Mouse (Mus musculus) stomach, embryonic 16.5 days (tissue): Measurements from ENCODE around the gene Cnbp. TPM values are rescaled to one million over a fixed set of nuclear protein-coding genes. Genes with fewer than 3 reads are reported as not detected.

Experiments
- polyA plus RNA-seq: library from polyadenylated mRNA; unstranded; fragments of >200 nt; fragmentation: Nextera tagmentation; extraction: Ambion mirVana; gene quantifications from 2 replicates; pipeline ENCODE4 v1.2.1, GENCODE M21; 2015

Cnbp gene
- polyA plus RNA-seq, 1 experiment from 2014 or later, result 1,037 TPM

Other genes starting within 250 kb of the Cnbp start
- gene Aplf, start 178.9 kb downstream of the Cnbp start, polyA plus RNA-seq, result 14.2 and 15.5 TPM in 2 replicates
- 0.90 and 1.3 TPM in 2 replicates for gene Efcc1, start 120.2 kb downstream of the Cnbp start, polyA plus RNA-seq
- 1.2 and 1.4 TPM in 2 replicates for gene Gp9, start 73.0 kb downstream of the Cnbp start, polyA plus RNA-seq
- 8.9 and 10.7 TPM in 2 replicates for gene Rab43, start 38.9 kb downstream of the Cnbp start, polyA plus RNA-seq
- gene Gm45140, start 15.3 kb downstream of the Cnbp start, polyA plus RNA-seq, result 3.0 and 6.1 TPM in 2 replicates
- gene Isy1, start 12.3 kb downstream of the Cnbp start, polyA plus RNA-seq, result 40.1 and 48.1 TPM in 2 replicates
- 171 and 182 TPM in 2 replicates for gene Copg1, start 36.7 kb upstream of the Cnbp start, polyA plus RNA-seq
- 36.2 and 38.4 TPM in 2 replicates for gene Hmces, start 62.8 kb upstream of the Cnbp start, polyA plus RNA-seq
- gene H1fx, start 130.5 kb upstream of the Cnbp start, polyA plus RNA-seq, result 4.0 and 7.1 TPM in 2 replicates
- gene Rab7, start 194.2 kb upstream of the Cnbp start, polyA plus RNA-seq, result 246 and 267 TPM in 2 replicates
- gene Rpn1, start 233.4 kb upstream of the Cnbp start, polyA plus RNA-seq, result 468 and 478 TPM in 2 replicates